Comparison of ENCODE assay signal across 16 mouse cellular contexts in genomic region chr5:103972801-103973200, GRCm38 (mm10). TPM values are rescaled to one million over a fixed set of nuclear protein-coding genes. Genes with fewer than 3 reads are reported as not detected.
DNase-seq lines count a peak whose midpoint lies in the region; ATAC-seq lines count a peak whose summit lies in the region.
"Had no signal": no experiment of that assay in that cellular context is flagged by ENCODE, and none has a peak within 500 bp of the region (broad histone marks: within the 10 kb centered on the region; RNA-seq: fewer than 3 reads in every experiment).

No protein-coding gene starts in this region.

- H3K9me3 ChIP-seq in heart, embryonic 13.5 days = no peaks in the 10 kb centered on the region
- H3K9me3 ChIP-seq in liver, embryonic 16.5 days (replicated peaks; ENCODE audit: control insufficient read depth, low read length) = no peaks in the 10 kb centered on the region
- H3K9me3 ChIP-seq in forebrain, embryonic 16.5 days (ENCODE audit: control insufficient read depth, low read length) = no peaks in the 10 kb centered on the region

- H3K4me3 ChIP-seq in heart, embryonic 13.5 days = peak overlapping the region; percentile 32
- no peak overlapping the region; the same call in 1 of the 2 replicates for H3K4me3 ChIP-seq in liver, embryonic 16.5 days (ENCODE audit: low read depth, low read length)
- no peak overlapping the region for H3K4me3 ChIP-seq in forebrain, embryonic 16.5 days (replicated peaks; ENCODE audit: low read length)
- H3K4me3 ChIP-seq: erythroblast, embryonic 14.5 days had no signal

- no peaks in the 10 kb centered on the region for H3K36me3 ChIP-seq in heart, embryonic 13.5 days
- no peaks in the 10 kb centered on the region for H3K36me3 ChIP-seq in liver, embryonic 16.5 days (ENCODE audit: control insufficient read depth, insufficient read depth)
- H3K36me3 ChIP-seq in forebrain, embryonic 16.5 days (ENCODE audit: control insufficient read depth, insufficient read depth) = no peaks in the 10 kb centered on the region

- H3K27ac ChIP-seq in heart, embryonic 13.5 days (replicated peaks) = no peak overlapping the region
- no peak overlapping the region for H3K27ac ChIP-seq in liver, embryonic 16.5 days (ENCODE audit: low read length)
- no peak overlapping the region for H3K27ac ChIP-seq in forebrain, embryonic 16.5 days (ENCODE audit: low read length)

- no peak for DNase-seq in heart, adult 9 months (ENCODE audit: low spot score in 2 of 2)
- peak; percentile 8 for DNase-seq in CD4-positive helper T cell, adult 2 months (ENCODE audit: low read depth, low spot score)
- DNase-seq in layer of hippocampus, postnatal 14 days (ENCODE audit: low spot score in 2 of 2) = no peak
- DNase-seq: cerebellum, adult 8-10 months; layer of hippocampus, adult 9-11 months; lung, adult 18-20 months; right cerebral cortex, postnatal 4 days; thymus, postnatal 36 days had no signal

- no peaks in the 10 kb centered on the region for H3K4me1 ChIP-seq in heart, embryonic 13.5 days
- no peaks in the 10 kb centered on the region for H3K4me1 ChIP-seq in liver, embryonic 16.5 days (ENCODE audit: control insufficient read depth, low read depth, low read length)
- no peaks in the 10 kb centered on the region for H3K4me1 ChIP-seq in forebrain, embryonic 16.5 days (replicated peaks; ENCODE audit: control insufficient read depth, insufficient read depth, low read length)

- WGBS in heart, embryonic 13.5 days = 62% methylated on average over 13 of the region's 13 CpGs
- 41% methylated on average over 13 of the region's 13 CpGs for WGBS in liver, embryonic 16.5 days (ENCODE audit: insufficient replicate concordance)
- WGBS in forebrain, embryonic 16.5 days = 71% methylated on average over 13 of the region's 13 CpGs

- no peak for ATAC-seq in heart, embryonic 13.5 days (ENCODE audit: extremely low read depth, insufficient number of reproducible peaks, low FRiP score, low TSS enrichment)
- ATAC-seq in common myeloid progenitor, adult 5-6 weeks (replicated peaks; ENCODE audit: low read depth, poor library complexity, severe bottlenecking) = 0 out of 2 replicates have a peak, but pooled peaks have one; percentile 1
- ATAC-seq in liver, embryonic 16.5 days (ENCODE audit: low read depth) = no peak
- no peak for ATAC-seq in forebrain, embryonic 16.5 days
- ATAC-seq in inflammation-experienced regulatory T-cells, adult 6 months = no peak

- peak overlapping the region; percentile 51 for H3K4me2 ChIP-seq in heart, embryonic 13.5 days
- H3K4me2 ChIP-seq in liver, embryonic 16.5 days (ENCODE audit: low read depth, low read length) = peak overlapping the region; percentile 30; the same call in 1 of the 2 replicates
- no peak overlapping the region for H3K4me2 ChIP-seq in forebrain, embryonic 16.5 days (ENCODE audit: low read length)

- H3K9ac ChIP-seq in heart, embryonic 13.5 days = no peak overlapping the region
- H3K9ac ChIP-seq in liver, embryonic 16.5 days (ENCODE audit: low read depth, low read length) = no peak overlapping the region
- H3K9ac ChIP-seq in forebrain, embryonic 16.5 days (replicated peaks; ENCODE audit: low read depth, low read length) = no peak overlapping the region

- H3K27me3 ChIP-seq in heart, embryonic 13.5 days (replicated peaks) = no peaks in the 10 kb centered on the region
- H3K27me3 ChIP-seq in liver, embryonic 16.5 days (ENCODE audit: control insufficient read depth, insufficient read depth, low read depth, low read length) = peaks cover 5% of the 10 kb centered on the region; the same call in 1 of the 2 replicates
- no peaks in the 10 kb centered on the region for H3K27me3 ChIP-seq in forebrain, embryonic 16.5 days (replicated peaks; ENCODE audit: control insufficient read depth, insufficient read depth, low read length)

RNA-seq across cellular contexts. Expression of gene Hsd17b13, which starts 4.4 kb away (rescaled TPM):
- polyA plus RNA-seq in heart, embryonic 13.5 days (2015; fragmentation: Nextera tagmentation; extraction: Ambion mirVana) = 0.18 and 0.27 TPM in 2 replicates
- total RNA-seq in common myeloid progenitor, adult 5-6 weeks (2017) = not detected in 2 replicates
- polyA plus RNA-seq in liver, embryonic 16.5 days (2015; fragmentation: Nextera tagmentation; extraction: Ambion mirVana) = 89.7 and 110 TPM in 2 replicates
- polyA plus RNA-seq in forebrain, embryonic 16.5 days (2015; fragmentation: Nextera tagmentation; extraction: Ambion mirVana) = not detected in 2 replicates
- not detected for total RNA-seq in layer of hippocampus, postnatal 14 days (2021)
- not detected for polyA plus RNA-seq in inflammation-experienced regulatory T-cells, adult 6 months (2017; shearing (Covaris generic))
- total RNA-seq: heart, postnatal 14 days had no signal
- polyA plus RNA-seq: activated CD4-positive, CD25-positive, alpha-beta regulatory T cell, adult 4 months; erythroblast, embryonic 14.5 days had no signal

RNA-seq across cellular contexts. Expression of gene Hsd17b11, which starts 48.9 kb away (rescaled TPM):
- 2.8 and 3.3 TPM in 2 replicates for polyA plus RNA-seq in heart, embryonic 13.5 days (2015; fragmentation: Nextera tagmentation; extraction: Ambion mirVana)
- 40.1 and 54.7 TPM in 2 replicates for total RNA-seq in common myeloid progenitor, adult 5-6 weeks (2017)
- polyA plus RNA-seq in liver, embryonic 16.5 days (2015; fragmentation: Nextera tagmentation; extraction: Ambion mirVana) = 3.2 and 3.6 TPM in 2 replicates
- polyA plus RNA-seq in forebrain, embryonic 16.5 days (2015; fragmentation: Nextera tagmentation; extraction: Ambion mirVana) = 1.7 and 1.8 TPM in 2 replicates
- 10 to 100 TPM; 36.7 to 39.9 TPM for total RNA-seq in layer of hippocampus, postnatal 14 days (2021)
- 1 to 10 TPM; 3.5 to 4.9 (median 3.8) TPM for polyA plus RNA-seq in inflammation-experienced regulatory T-cells, adult 6 months (2017; shearing (Covaris generic))

Comparison
In these comparisons a context has a peak if more than half of its experiments do, and no peak if none do; other contexts are left out.
1. RNA of gene Hsd17b13, which starts 4.4 kb away (polyA plus RNA-seq): 89.7 to 110 TPM in liver, embryonic 16.5 days; 0.18 to 0.27 TPM in heart, embryonic 13.5 days, not detected in inflammation-experienced regulatory T-cells, adult 6 months and not detected in forebrain, embryonic 16.5 days; every median in the first group is over 10 times any median in the second.